Mouse (Mus musculus): Measurements from ENCODE around the gene Atf1.

The Atf1 gene

DNA sequence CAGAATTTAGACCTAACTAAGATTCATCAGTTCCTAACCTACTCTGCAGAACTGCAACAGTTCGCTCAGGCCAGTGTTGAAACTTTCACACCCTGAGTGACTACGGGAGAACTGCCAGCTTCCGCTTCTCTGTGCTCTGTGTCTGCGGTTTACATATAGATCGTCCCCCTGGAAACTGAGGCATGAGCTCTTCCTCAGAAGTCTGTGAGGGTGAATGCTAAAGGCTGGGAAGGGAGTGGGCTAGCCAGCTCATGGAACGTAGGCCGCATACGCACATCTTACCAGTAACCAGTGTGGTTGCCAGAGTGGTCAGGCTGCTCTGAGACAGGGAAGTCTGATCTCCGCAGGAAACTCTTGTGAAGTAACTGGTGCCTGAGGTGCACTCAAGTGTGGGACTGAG is 11.4 kb upstream of the Atf1 start:
- no peak for DNase-seq (ENCODE audit: low read depth, low spot score)

DNA sequence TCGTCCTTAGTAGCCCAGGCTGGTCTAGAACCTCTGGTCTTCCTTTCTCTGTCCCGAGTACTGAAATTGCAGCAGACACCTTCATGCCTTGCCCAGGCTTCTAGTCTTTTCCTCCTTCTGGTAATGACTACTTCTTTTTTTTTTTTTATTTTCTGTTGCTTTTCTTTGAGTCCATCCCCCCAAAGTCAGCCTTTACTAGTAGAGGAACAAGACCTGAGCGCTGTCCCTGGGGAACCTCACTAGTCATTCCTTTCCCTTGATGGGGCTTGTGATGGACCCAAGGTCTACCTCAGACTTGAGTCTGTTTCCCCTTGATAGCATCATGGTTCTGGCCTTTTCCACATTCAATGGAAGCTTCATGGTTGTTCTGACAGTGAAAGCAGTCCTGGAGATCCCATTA is 9.6 kb upstream of the Atf1 start:
- DNase-seq (ENCODE audit: low read depth, low spot score), result no peak

- DNase-seq (ENCODE audit: low read depth, low spot score), result peak; percentile 17
These were observed 8.2 kb upstream of the Atf1 start for GRCm38 (mm10) chr15:100219396-100219795.

DNA sequence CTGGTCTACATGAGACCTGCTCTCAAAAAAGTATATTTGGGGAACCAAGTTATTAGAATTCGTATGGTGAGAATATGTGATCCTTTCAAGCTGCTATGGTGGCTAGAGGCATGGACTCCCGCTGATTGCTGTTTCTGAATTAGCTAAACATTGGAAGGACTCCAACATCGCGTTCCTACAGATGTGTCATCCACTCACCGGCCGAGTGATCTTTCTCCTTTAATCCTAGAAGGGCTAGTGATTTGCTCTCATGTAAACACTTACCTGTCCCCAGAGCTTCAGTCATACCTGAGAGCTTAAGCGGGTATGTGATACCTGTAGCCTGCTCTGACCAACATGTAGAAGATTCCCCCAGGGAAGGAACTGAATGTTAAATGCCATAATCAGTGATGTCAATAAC is 6.7 kb upstream of the Atf1 start:
- no peak for DNase-seq (ENCODE audit: low read depth, low spot score)

- no peak for DNase-seq (ENCODE audit: low read depth, low spot score)
These were observed 2.2 kb upstream of the Atf1 start for GRCm38 (mm10) chr15:100225381-100225780.

DNA sequence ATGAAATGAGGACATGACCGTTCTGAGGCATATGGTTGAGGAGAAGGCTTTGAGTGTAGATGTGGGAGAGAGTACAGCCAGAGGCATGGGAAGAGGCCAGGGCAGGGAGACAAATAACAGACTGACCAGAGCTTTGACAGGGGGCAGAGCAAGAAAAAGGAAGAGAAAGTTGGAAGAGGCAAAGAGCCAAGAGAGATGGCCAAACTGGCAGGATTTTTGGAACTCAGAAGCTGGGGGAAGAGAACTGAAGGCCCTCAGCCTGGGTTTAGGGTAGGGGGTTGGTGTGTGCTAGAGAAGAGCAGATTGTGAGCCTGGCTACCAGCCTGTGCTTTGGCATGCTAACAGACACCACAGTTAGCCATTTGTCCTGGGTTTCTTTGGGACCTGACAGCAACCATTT is 1.7 kb upstream of the Atf1 start:
- no peak for DNase-seq (ENCODE audit: low read depth, low spot score)

DNA sequence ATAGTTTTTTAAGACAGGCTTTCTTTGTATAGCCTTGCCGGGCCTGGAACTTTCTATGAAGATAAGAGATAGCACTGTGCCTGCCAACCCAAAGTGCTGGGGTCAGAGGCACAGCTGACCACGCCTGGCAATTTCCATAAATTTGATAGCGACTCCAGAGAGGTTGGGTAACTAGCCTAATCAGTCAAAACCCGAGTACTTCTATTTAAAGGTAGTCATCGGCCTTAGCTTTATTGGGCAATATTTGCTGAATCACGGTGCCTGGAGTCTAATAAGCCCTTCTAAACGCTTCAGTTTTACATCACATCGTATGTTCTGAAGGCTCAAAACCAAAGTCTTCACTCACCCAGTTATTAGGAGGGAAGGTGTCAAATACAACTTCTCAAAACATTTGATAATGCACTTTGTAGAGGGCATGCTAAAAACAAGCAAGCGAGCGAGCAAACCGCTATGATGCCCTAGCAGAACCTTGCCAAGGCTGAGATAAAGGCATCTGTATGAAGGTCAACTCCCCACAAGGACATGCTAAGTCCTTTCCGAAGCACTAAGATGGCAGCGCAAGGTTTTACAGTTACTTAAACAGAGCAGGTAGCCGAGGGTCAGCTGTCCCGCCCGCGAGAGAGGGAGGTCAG is 472 bp upstream of the Atf1 start:
- no peak for DNase-seq (ENCODE audit: low read depth, low spot score)

- peak; percentile 12 for DNase-seq (ENCODE audit: low read depth, low spot score)
These were observed 1.1 kb downstream of the Atf1 start for GRCm38 (mm10) chr15:100228535-100229336.

GRCm38 (mm10) chr15:100230655-100231054 is 3.0 kb downstream of the Atf1 start:
- DNase-seq (ENCODE audit: low read depth, low spot score), result no peak

DNA sequence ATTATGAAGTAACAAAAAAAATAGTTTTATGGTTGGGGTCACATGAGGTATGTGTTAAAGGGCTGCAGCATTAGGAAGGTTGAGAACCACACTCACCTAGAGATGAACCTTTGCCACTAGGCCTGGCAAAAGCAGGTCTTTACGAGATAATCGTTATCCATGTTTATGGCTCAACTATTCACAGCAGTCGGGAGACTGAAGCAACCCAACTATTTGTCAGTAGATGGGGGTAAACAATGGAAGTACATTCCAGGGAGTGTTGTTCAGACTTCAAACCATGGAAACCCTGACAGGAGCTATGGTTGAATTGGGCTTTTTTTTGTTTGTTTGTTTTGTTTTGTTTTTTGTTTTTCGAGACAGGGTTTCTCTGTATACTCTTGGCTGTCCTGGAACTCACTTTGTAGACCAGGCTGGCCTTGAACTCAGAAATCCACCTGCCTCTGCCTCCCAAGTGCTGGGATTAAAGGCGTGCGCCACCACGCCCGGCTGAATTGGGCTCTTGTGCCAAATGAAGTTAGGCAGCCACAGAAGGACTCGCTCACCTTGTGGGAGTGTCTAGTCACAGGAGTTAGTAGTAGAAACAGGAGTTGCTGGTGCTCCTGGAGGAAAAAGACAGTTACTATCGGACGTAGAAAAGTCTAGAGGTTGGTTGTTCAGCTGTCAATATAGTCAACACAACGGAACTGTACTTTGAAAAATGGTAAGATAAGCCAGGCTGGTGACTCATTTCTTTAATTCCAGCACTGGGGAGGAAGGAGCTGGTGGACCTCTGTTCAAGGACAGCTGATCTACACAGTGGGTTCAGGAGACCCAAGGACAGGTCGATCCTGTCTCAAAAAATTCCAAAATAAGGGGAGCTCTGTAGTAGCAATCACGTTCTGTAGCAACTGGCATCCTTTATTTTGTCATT is 4.3 kb downstream of the Atf1 start:
- no peak for DNase-seq (ENCODE audit: low read depth, low spot score)

DNA sequence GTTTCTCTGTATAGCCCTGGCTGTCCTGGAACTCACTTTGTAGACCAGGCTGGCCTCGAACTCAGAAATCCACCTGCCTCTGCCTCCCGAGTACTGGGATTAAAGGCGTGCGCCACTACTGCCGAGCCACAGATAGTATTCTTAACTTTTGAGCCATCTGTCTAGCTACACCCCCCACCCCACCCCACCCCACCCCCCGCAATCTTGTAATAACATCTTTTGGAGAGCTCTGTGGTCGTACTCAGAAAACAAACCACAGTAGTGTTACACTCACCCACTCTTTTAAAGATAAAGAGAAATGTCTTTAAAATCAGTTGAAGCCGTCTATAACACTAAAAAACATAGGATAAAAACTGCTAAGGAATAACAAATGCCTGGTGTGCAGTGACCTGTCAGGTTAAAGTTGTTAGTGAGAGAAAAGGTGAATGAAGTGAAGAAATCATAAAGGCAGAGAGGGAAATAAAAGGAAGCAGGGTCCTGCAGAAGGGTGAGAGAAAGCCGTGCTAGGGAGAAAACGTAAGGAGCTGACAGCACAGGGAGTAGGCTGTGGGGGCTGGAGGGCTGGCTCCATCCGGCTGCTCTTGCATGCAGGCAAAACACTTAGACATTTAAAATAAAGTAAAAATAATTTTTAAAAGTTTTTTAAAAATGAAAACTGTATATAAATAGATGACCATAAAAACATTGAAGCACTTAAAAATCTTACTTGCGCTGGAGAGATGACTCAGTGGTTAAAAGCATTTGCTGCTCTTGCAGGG is 7.8 kb downstream of the Atf1 start:
- no peak for DNase-seq (ENCODE audit: low read depth, low spot score)

- no peak for DNase-seq (ENCODE audit: low read depth, low spot score)
These were observed 9.3 kb downstream of the Atf1 start for GRCm38 (mm10) chr15:100236952-100237351.

DNA sequence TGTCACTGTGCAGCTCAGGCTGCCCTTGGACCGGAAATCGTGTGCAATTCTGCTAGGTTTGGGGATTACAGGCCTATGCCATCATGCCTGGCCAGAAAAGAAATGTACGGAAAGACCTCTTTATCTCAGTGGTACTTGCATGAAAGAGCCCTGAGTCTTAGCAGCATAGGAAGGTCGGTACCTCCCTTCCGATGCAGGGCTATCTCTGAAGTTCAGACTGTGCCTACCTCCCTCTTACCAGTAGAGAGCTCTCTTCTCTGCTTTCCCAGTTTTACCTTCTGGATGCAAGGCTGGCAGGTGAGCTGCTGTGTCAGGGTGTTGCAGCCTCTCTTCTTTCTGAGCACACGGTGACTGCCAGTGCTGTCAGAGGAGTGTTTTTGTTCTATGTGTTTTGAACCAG is 14.2 kb downstream of the Atf1 start:
- DNase-seq (ENCODE audit: low read depth, low spot score), result no peak

DNA sequence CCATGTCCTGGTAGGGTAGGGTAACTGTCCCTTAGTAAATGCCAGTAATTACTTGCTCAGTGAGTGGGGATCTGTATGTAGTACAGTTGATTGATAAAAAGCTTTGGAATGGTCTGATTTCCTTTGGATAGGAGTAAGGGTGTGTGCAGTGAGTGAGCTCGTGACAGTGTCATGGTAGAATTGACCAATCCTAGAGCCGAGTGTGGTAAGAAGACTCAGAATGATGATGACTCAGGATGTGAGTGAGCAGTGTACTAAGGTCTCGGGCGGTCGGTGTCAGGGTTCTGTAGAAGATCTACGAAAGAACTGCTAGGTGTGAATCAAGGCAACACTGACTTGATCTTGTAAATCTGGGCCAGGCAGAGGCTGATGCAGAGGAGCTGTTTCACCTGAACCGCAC is 18.3 kb downstream of the Atf1 start:
- no peak for DNase-seq (ENCODE audit: low read depth, low spot score)

- DNase-seq (ENCODE audit: low read depth, low spot score), result no peak
These were observed 19.7 kb downstream of the Atf1 start for GRCm38 (mm10) chr15:100247296-100247695.

DNA sequence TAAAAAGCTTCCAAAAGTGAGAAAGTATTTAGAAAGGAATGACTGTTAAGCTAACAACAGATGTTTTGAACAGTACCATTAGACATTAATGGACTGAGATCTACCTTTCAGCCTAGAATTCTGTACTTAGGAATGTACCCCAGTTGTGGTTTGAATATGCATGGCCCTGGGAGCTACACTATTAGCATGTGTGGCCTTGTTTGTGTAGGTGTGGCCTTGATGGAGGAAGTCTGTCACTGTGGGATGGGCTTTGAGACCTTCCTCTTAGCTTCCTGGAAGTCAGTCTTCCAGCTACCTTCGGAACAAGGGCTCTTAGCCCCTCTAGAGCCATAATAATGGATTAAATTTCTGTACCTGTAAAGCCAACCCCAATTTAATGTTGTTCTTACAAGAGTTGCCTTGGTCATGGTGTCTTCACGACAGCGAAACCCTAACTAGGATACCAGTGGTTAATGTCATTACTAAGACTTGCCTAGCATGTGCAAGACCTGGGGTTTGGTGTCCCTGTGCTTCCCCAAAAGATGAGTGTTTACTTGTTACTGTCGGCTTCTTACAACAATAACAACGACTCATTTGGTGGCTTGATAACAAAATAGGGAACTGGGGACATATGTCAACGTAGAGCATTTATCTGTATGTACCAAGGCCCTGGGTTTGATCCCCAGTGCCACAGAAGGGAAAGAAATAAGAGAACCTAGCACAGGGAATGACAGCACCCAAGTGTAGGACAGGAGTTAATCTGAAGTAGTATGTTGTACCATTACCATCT is 21.2 kb downstream of the Atf1 start:
- no peak for DNase-seq (ENCODE audit: low read depth, low spot score)

DNA sequence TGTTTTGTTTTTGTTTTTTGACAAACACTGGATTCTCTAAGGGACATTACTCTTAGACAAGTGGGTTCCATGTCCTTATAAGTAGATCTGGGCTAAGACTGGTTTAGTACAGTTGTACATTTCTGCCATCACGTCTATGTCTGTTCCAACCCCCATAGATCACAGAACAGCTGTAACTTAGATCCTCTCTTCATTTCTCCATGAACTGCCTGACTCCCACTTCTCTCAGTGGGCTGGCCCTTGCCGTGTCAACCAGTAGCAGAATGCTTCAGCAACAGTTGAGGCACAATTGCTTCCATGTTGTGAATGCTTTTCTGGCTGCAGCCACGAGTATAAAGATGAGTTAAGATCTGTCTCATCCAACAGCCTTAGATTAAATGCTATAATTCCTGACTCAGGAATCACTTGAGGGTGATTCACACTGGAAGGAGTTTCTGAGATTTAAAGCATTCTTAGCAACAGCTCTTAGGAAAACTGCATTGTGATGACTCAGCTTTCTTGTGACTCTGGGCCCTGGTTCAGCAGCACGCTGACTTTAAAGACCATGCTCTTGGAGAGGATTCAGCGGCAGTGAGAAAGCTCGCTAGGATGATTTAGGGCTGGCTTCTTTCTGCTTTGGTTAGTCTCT is 23.6 kb downstream of the Atf1 start:
- DNase-seq (ENCODE audit: low read depth, low spot score), result no peak

DNA sequence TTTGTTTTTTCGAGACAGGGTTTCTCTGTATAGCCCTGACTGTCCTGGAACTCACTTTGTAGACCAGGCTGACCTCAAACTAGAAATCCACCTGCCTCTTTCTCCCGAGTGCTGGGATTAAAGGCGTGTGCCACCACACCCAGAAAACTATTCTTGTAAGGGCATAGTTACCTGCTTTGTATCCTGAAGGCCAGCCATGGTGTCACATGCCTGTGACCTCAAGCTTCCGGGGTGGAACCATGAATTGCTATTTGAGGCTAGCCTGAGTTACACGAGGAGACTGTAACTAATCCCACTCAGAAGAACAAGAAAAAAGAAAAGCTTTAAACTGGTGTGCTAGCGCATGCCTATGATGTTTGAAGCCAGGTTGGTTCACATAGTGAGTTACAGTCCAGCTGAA is 28.8 kb downstream of the Atf1 start:
- DNase-seq (ENCODE audit: low read depth, low spot score), result no peak

GRCm38 (mm10) chr15:100257305-100257704 is 29.7 kb downstream of the Atf1 start:
- DNase-seq (ENCODE audit: low read depth, low spot score), result no peak

- no peak for DNase-seq (ENCODE audit: low read depth, low spot score)
These were observed 31.2 kb downstream of the Atf1 start for GRCm38 (mm10) chr15:100258646-100259425.

Data from forelimb bud, embryonic 11.5 days (tissue).